7 mouse cellular contexts compared by ENCODE assay signal in genomic region chr2:27475495-27476302, GRCm38 (mm10). TPM values are rescaled to one million over a fixed set of nuclear protein-coding genes. Genes with fewer than 3 reads are reported as not detected.
DNase-seq lines count a peak whose midpoint lies in the region; ATAC-seq lines count a peak whose summit lies in the region.

No protein-coding gene starts in this region.

- peak; percentile 99 for ATAC-seq in embryonic facial prominence, embryonic 11.5 days (replicated peaks; ENCODE audit: insufficient number of reproducible peaks, low FRiP score, low TSS enrichment, low read depth)
- ATAC-seq in limb, embryonic 11.5 days (ENCODE audit: insufficient number of reproducible peaks, low FRiP score, low TSS enrichment, low read depth) = peak; percentile 97
- peak; percentile 98 for ATAC-seq in midbrain, embryonic 14.5 days (ENCODE audit: low FRiP score, low TSS enrichment)

- H3K9me3 ChIP-seq in embryonic facial prominence, embryonic 11.5 days (replicated peaks; ENCODE audit: control insufficient read depth, low read length) = no peaks in the 10 kb centered on the region
- no peaks in the 10 kb centered on the region for H3K9me3 ChIP-seq in limb, embryonic 11.5 days (ENCODE audit: control insufficient read depth, low read length)
- H3K9me3 ChIP-seq in midbrain, embryonic 14.5 days (ENCODE audit: control insufficient read depth, low read length) = no peaks in the 10 kb centered on the region

- H3K4me2 ChIP-seq in embryonic facial prominence, embryonic 11.5 days (ENCODE audit: low read depth, low read length) = peak overlapping the region; percentile 90
- H3K4me2 ChIP-seq in limb, embryonic 11.5 days (ENCODE audit: low read depth, severe bottlenecking) = peak overlapping the region; percentile 93
- peak overlapping the region; percentile 98 for H3K4me2 ChIP-seq in midbrain, embryonic 14.5 days (ENCODE audit: low read length)

- no peaks in the 10 kb centered on the region; the same call in none of the 2 replicates for H3K36me3 ChIP-seq in embryonic facial prominence, embryonic 11.5 days (replicated peaks; ENCODE audit: control insufficient read depth, insufficient read depth, low read depth, low read length)
- 0 out of 2 replicates have a peak, but pooled peaks cover 4% of the 10 kb centered on the region for H3K36me3 ChIP-seq in limb, embryonic 11.5 days (ENCODE audit: control insufficient read depth, insufficient read depth, low read length)
- 0 out of 2 replicates have a peak, but pooled peaks cover 3% of the 10 kb centered on the region for H3K36me3 ChIP-seq in midbrain, embryonic 14.5 days (ENCODE audit: control insufficient read depth, insufficient read depth, low read length)

- peak overlapping the region; percentile 94 for H3K27ac ChIP-seq in embryonic facial prominence, embryonic 11.5 days (replicated peaks; ENCODE audit: low read depth, low read length)
- H3K27ac ChIP-seq in limb, embryonic 11.5 days (replicated peaks; ENCODE audit: low read depth, low read length) = peak overlapping the region; percentile 96
- peak overlapping the region; percentile 97 for H3K27ac ChIP-seq in midbrain, embryonic 14.5 days (replicated peaks; ENCODE audit: low read depth, low read length)

- no peaks in the 10 kb centered on the region for H3K27me3 ChIP-seq in embryonic facial prominence, embryonic 11.5 days (ENCODE audit: control insufficient read depth, insufficient read depth, low read length)
- H3K27me3 ChIP-seq in limb, embryonic 11.5 days (ENCODE audit: control insufficient read depth, insufficient read depth, low read length) = no peaks in the 10 kb centered on the region
- H3K27me3 ChIP-seq in midbrain, embryonic 14.5 days (ENCODE audit: control insufficient read depth, insufficient read depth, low read length) = no peaks in the 10 kb centered on the region

- H3K4me1 ChIP-seq in embryonic facial prominence, embryonic 11.5 days (ENCODE audit: control insufficient read depth, insufficient read depth, low read length) = peaks cover 12% of the 10 kb centered on the region
- H3K4me1 ChIP-seq in limb, embryonic 11.5 days (ENCODE audit: control insufficient read depth, insufficient read depth, low read length) = peaks cover 34% of the 10 kb centered on the region
- peaks cover 40% of the 10 kb centered on the region for H3K4me1 ChIP-seq in midbrain, embryonic 14.5 days (ENCODE audit: control insufficient read depth, insufficient read depth, low read length)

- peak overlapping the region; percentile 99 for H3K9ac ChIP-seq in embryonic facial prominence, embryonic 11.5 days (replicated peaks; ENCODE audit: low read length)
- peak overlapping the region; percentile 98 for H3K9ac ChIP-seq in limb, embryonic 11.5 days (ENCODE audit: low read length)
- H3K9ac ChIP-seq in midbrain, embryonic 14.5 days (replicated peaks; ENCODE audit: low read length) = peak overlapping the region; percentile 93

- H3K4me3 ChIP-seq in embryonic facial prominence, embryonic 11.5 days (ENCODE audit: low read depth, low read length) = peak overlapping the region; percentile 98
- peak overlapping the region; percentile 99 for H3K4me3 ChIP-seq in limb, embryonic 11.5 days (ENCODE audit: low read depth, low read length)
- peak overlapping the region; percentile 97 for H3K4me3 ChIP-seq in midbrain, embryonic 14.5 days (replicated peaks; ENCODE audit: low read depth, low read length)

- under 1% methylated on average over 73 of the region's 96 CpGs for WGBS in embryonic facial prominence, embryonic 11.5 days
- 0% methylated on average over 75 of the region's 96 CpGs for WGBS in limb, embryonic 11.5 days
- under 1% methylated on average over 87 of the region's 96 CpGs for WGBS in midbrain, embryonic 14.5 days

- peak; percentile 96 for DNase-seq in adrenal gland, postnatal 14 days
- peak; percentile 97 for DNase-seq in embryonic facial prominence, embryonic 11.5 days (ENCODE audit: low spot score)
- peak; percentile 100 for DNase-seq in heart, adult 11 months
- DNase-seq in kidney, adult 18-20 months = peak; percentile 91
- DNase-seq in limb, embryonic 11.5 days (ENCODE audit: low spot score) = peak; percentile 90
- DNase-seq in midbrain, embryonic 14.5 days = peak; percentile 98
- peak; percentile 86 for DNase-seq in spleen, adult 18-20 months

RNA-seq across cellular contexts. Expression of gene Brd3, which starts 31.8 kb away (rescaled TPM):
- total RNA-seq in adrenal gland, postnatal 14 days (2021) = 79.8 and 92.0 TPM in 2 replicates
- polyA plus RNA-seq in embryonic facial prominence, embryonic 11.5 days (2014; fragmentation: Nextera tagmentation; extraction: Ambion mirVana) = 192 and 207 TPM in 2 replicates
- 223 and 240 TPM in 2 replicates for polyA plus RNA-seq in limb, embryonic 11.5 days (2014; fragmentation: Nextera tagmentation; extraction: Ambion mirVana)
- 165 and 174 TPM in 2 replicates for polyA plus RNA-seq in midbrain, embryonic 14.5 days (2014; fragmentation: Nextera tagmentation; extraction: Ambion mirVana)

RNA-seq across cellular contexts. Expression of gene Brd3os, which starts 33.6 kb away (rescaled TPM):
- 5.0 and 7.9 TPM in 2 replicates for total RNA-seq in adrenal gland, postnatal 14 days (2021)
- polyA plus RNA-seq in embryonic facial prominence, embryonic 11.5 days (2014; fragmentation: Nextera tagmentation; extraction: Ambion mirVana) = 12.9 and 13.0 TPM in 2 replicates
- polyA plus RNA-seq in limb, embryonic 11.5 days (2014; fragmentation: Nextera tagmentation; extraction: Ambion mirVana) = 9.8 and 10.1 TPM in 2 replicates
- polyA plus RNA-seq in midbrain, embryonic 14.5 days (2014; fragmentation: Nextera tagmentation; extraction: Ambion mirVana) = 37.8 and 45.1 TPM in 2 replicates

RNA-seq across cellular contexts. Expression of gene Wdr5, which starts 39.3 kb away (rescaled TPM):
- total RNA-seq in adrenal gland, postnatal 14 days (2021) = 32.7 and 39.0 TPM in 2 replicates
- polyA plus RNA-seq in embryonic facial prominence, embryonic 11.5 days (2014; fragmentation: Nextera tagmentation; extraction: Ambion mirVana) = 65.5 and 74.4 TPM in 2 replicates
- 77.6 and 83.3 TPM in 2 replicates for polyA plus RNA-seq in limb, embryonic 11.5 days (2014; fragmentation: Nextera tagmentation; extraction: Ambion mirVana)
- 31.9 and 44.2 TPM in 2 replicates for polyA plus RNA-seq in midbrain, embryonic 14.5 days (2014; fragmentation: Nextera tagmentation; extraction: Ambion mirVana)

RNA-seq across cellular contexts. Expression of gene Vav2, which starts 48.9 kb away (rescaled TPM):
- total RNA-seq in adrenal gland, postnatal 14 days (2021) = 21.7 and 28.3 TPM in 2 replicates
- polyA plus RNA-seq in embryonic facial prominence, embryonic 11.5 days (2014; fragmentation: Nextera tagmentation; extraction: Ambion mirVana) = 5.2 and 6.2 TPM in 2 replicates
- polyA plus RNA-seq in limb, embryonic 11.5 days (2014; fragmentation: Nextera tagmentation; extraction: Ambion mirVana) = 6.8 and 7.3 TPM in 2 replicates
- polyA plus RNA-seq in midbrain, embryonic 14.5 days (2014; fragmentation: Nextera tagmentation; extraction: Ambion mirVana) = 14.1 and 16.4 TPM in 2 replicates

Comparison
In these comparisons a context has a peak if more than half of its experiments do, and no peak if none do; other contexts are left out.
1. Peak in every context shown above with its lines: DNase-seq, ATAC-seq, H3K4me3 ChIP-seq and H3K27ac ChIP-seq.